Mouse (Mus musculus) liver, embryonic 13.5 days (tissue): ENCODE data around the gene Mta3. TPM values are rescaled to one million over a fixed set of nuclear protein-coding genes. Genes with fewer than 3 reads are reported as not detected.

Source experiments
- ATAC-seq: fragments of 200-750 bp; cut with Nextera tagmentation; 2 replicates; pipeline ENCODE4 v1.8.0; 2017; ENCODE audit warnings: low read depth, mild to moderate bottlenecking, moderate number of reproducible peaks, moderate library complexity
- DNase-seq: peaks from one replicate; pipeline ENCODE4 v3.0.0; 2022
- H3K27ac ChIP-seq: fragments of 300-500 bp; sonication (generic); 2 replicates; pipeline ENCODE4 v1.5.1; 2015; ENCODE audit warnings: moderate library complexity, mild to moderate bottlenecking, inconsistent platforms
- H3K27me3 ChIP-seq: fragments of 300-500 bp; sonication (generic); 2 replicates; pipeline ENCODE4 v1.6.1; 2015; ENCODE audit warnings: mild to moderate bottlenecking, inconsistent platforms
- H3K36me3 ChIP-seq: fragments of 300-500 bp; sonication (generic); 2 replicates; pipeline ENCODE4 v1.6.1; 2015; ENCODE audit warnings: mild to moderate bottlenecking, inconsistent platforms
- H3K4me1 ChIP-seq: fragments of 300-500 bp; sonication (generic); replicated peaks from 2 replicates; pipeline ENCODE4 v1.6.1; 2015; ENCODE audit warnings: inconsistent platforms
- H3K4me2 ChIP-seq: fragments of 300-500 bp; sonication (generic); 2 replicates; pipeline ENCODE4 v1.6.1; 2015; ENCODE audit warnings: inconsistent platforms, mild to moderate bottlenecking, moderate library complexity
- H3K4me3 ChIP-seq: fragments of 300-500 bp; sonication (generic); replicated peaks from 2 replicates; pipeline ENCODE4 v1.5.1; 2015; ENCODE audit warnings: mild to moderate bottlenecking, inconsistent platforms
- H3K9ac ChIP-seq: fragments of 300-500 bp; sonication (generic); 2 replicates; pipeline ENCODE4 v1.6.1; 2015; ENCODE audit warnings: mild to moderate bottlenecking, inconsistent platforms
- H3K9me3 ChIP-seq: fragments of 300-500 bp; sonication (generic); replicated peaks from 2 replicates; pipeline ENCODE4 v1.6.1; 2016; ENCODE audit warnings: inconsistent platforms
- WGBS: fragments of 180-500 bp; shearing (Covaris S2); methylation state at CpG from one replicate; pipeline ENCODE4 v1.1.7; 2015; ENCODE audit not compliant: insufficient replicate concordance; 5-methylcytosine and 5-hydroxymethylcytosine counted together
- polyA plus RNA-seq: library from polyadenylated mRNA; unstranded; fragments of >200 nt; fragmentation: Nextera tagmentation; extraction: Ambion mirVana; gene quantifications from 2 replicates; pipeline ENCODE4 v1.2.1, GENCODE M21; 2015

The Mta3 gene
- polyA plus RNA-seq, 1 experiment from 2014 or later, result 44.1 TPM

GRCm38 (mm10) chr17:83691379-83691778 is 14.6 kb upstream of the Mta3 start:
- H3K9ac ChIP-seq, result peak overlapping the region; percentile 50
- no peaks in the 10 kb centered on the region for H3K27me3 ChIP-seq
- DNase-seq (peak; percentile 55), ATAC-seq (peak; percentile 89)
- 24% methylated on average over 4 of the region's 4 CpGs for WGBS
- peak overlapping the region; percentile 19; the same call in 1 of the 2 replicates for H3K4me2 ChIP-seq
- no peak overlapping the region for H3K4me3 ChIP-seq
- peak overlapping the region; percentile 71 for H3K27ac ChIP-seq
- no peaks in the 10 kb centered on the region for H3K36me3 ChIP-seq
- H3K9me3 ChIP-seq, result 0 out of 2 replicates have a peak, but pooled peaks cover 3% of the 10 kb centered on the region
- peaks cover 46% of the 10 kb centered on the region for H3K4me1 ChIP-seq

- DNase-seq (no peak), ATAC-seq (no peak)
- no peaks in the 10 kb centered on the region for H3K9me3 ChIP-seq
- H3K4me2 ChIP-seq, result no peak overlapping the region
- H3K9ac ChIP-seq, result no peak overlapping the region
- H3K4me3 ChIP-seq, result no peak overlapping the region
- peaks cover 49% of the 10 kb centered on the region for H3K4me1 ChIP-seq
- H3K36me3 ChIP-seq, result no peaks in the 10 kb centered on the region
- WGBS, result 77% methylated on average over 9 of the region's 9 CpGs
- H3K27ac ChIP-seq, result no peak overlapping the region
- no peaks in the 10 kb centered on the region for H3K27me3 ChIP-seq
These were observed 12.0 kb upstream of the Mta3 start for GRCm38 (mm10) chr17:83693941-83694340.

- WGBS, result 38% methylated on average over 2 of the region's 2 CpGs
These were observed 10.2 kb upstream of the Mta3 start for GRCm38 (mm10) chr17:83695785-83696184.

GRCm38 (mm10) chr17:83699062-83699724 is 6.8 kb upstream of the Mta3 start:
- ATAC-seq, result 0 out of 2 replicates have a peak, but pooled peaks have one; percentile 23
- no peak overlapping the region for H3K4me2 ChIP-seq
- 33% methylated on average over 8 of the region's 8 CpGs for WGBS

More at GRCm38 (mm10) chr17:83695785-83696184, 10.2 kb upstream of the Mta3 start:
- Histone ChIP-seq H3K27me3 (no peaks in the 10 kb centered on the region), H3K9ac (no peak overlapping the region), H3K36me3 (no peaks in the 10 kb centered on the region), H3K4me1 (peaks cover 43% of the 10 kb centered on the region), H3K9me3 (no peaks in the 10 kb centered on the region), H3K27ac (no peak overlapping the region), H3K4me3 (no peak overlapping the region), H3K4me2 (no peak overlapping the region)
- ATAC-seq (no peak), DNase-seq (no peak)

DNA sequence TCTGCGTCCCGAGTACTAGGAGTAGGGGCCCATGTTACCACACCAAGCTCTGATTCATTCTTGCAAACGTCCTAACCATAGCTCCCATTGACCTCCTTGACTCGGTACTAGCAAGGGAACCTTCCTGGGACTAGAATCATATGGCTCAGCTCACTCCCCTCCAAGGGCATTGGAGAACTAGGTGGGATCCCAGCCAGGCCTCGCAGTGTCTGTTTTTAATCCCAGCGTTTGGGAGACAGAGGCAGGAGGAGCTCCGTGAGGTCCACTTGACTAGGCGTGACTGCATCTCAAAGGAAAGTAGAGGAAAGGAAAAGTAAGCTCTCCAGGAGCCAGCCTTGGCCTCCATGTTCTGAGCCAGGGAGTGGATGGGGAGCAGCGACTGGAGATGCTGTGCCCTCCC is 5.8 kb upstream of the Mta3 start:
- DNase-seq, result no peak
- no peaks in the 10 kb centered on the region for H3K9me3 ChIP-seq
- H3K4me3 ChIP-seq, result no peak overlapping the region
- H3K4me1 ChIP-seq, result peaks cover 53% of the 10 kb centered on the region
- WGBS, result 79% methylated on average over 9 of the region's 9 CpGs
- no peak for ATAC-seq
- H3K27me3 ChIP-seq, result no peaks in the 10 kb centered on the region
- H3K27ac ChIP-seq, result no peak overlapping the region
- H3K4me2 ChIP-seq, result no peak overlapping the region
- H3K9ac ChIP-seq, result no peak overlapping the region
- no peaks in the 10 kb centered on the region for H3K36me3 ChIP-seq

More at GRCm38 (mm10) chr17:83699062-83699724, 6.8 kb upstream of the Mta3 start:
- Histone ChIP-seq H3K4me3 (no peak overlapping the region), H3K9ac (no peak overlapping the region), H3K27ac (peak overlapping the region; percentile 3; the same call in 1 of the 2 replicates), H3K4me1 (peaks cover 50% of the 10 kb centered on the region), H3K36me3 (no peaks in the 10 kb centered on the region), H3K9me3 (no peaks in the 10 kb centered on the region), H3K27me3 (no peaks in the 10 kb centered on the region)
- DNase-seq, result no peak

GRCm38 (mm10) chr17:83704469-83704868 is 1.5 kb upstream of the Mta3 start:
- H3K9me3 ChIP-seq, result no peaks in the 10 kb centered on the region
- peaks cover 71% of the 10 kb centered on the region for H3K4me1 ChIP-seq
- DNase-seq (no peak), ATAC-seq (no peak)
- H3K4me3 ChIP-seq, result peak overlapping the region; percentile 23; the same call in 1 of the 2 replicates
- peaks cover 7% of the 10 kb centered on the region; the same call in 1 of the 2 replicates for H3K36me3 ChIP-seq
- WGBS, result 81% methylated on average over 5 of the region's 5 CpGs
- peak overlapping the region; percentile 100 for H3K9ac ChIP-seq
- no peaks in the 10 kb centered on the region for H3K27me3 ChIP-seq
- peak overlapping the region; percentile 99 for H3K27ac ChIP-seq
- peak overlapping the region; percentile 97 for H3K4me2 ChIP-seq

DNA sequence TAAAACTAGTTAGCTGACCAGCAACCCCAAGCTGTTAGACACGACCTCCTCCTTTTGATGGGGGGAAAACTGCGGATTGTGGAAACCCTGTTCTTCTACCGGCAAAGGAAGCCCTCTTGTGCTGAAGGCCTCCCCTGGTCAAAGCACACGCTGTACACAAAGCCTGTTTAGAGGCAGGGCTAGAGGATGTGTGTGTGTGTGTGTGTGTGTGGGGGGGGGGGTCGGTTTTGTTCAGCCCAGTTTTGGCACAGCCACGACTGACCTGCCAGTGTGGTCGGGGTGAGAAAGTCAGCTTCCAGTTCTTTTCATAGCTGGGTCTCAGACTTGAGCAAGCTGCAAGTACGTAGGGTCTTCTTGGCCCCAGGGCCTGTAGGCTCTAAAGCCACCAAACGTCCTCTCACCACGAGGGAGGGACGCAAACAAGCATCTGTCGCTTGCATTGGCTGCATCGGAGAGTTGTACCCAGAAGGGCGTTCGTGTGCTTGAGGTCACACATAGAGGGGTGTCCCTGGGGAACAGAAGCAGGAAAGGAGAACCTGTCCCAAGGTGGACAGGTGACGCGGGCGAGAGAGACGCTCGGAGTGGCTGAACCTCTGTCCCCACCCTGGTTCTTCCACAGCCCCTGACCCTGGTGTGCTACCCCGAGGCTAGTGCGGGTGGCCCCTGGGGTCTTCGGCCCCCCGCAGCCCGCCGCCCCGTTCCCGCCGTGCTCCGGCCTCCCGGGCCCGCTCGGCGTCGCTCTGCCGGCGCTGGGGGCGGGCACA is 429 bp upstream of the Mta3 start:
- no peaks in the 10 kb centered on the region for H3K27me3 ChIP-seq
- peaks cover 17% of the 10 kb centered on the region for H3K36me3 ChIP-seq
- ATAC-seq, result peak; percentile 78
- peak overlapping the region; percentile 100 for H3K9ac ChIP-seq
- 2% methylated on average over 38 of the region's 38 CpGs for WGBS
- peak overlapping the region; percentile 97 for H3K4me3 ChIP-seq
- H3K9me3 ChIP-seq, result no peaks in the 10 kb centered on the region
- peak; percentile 62 for DNase-seq
- peaks cover 72% of the 10 kb centered on the region for H3K4me1 ChIP-seq
- H3K27ac ChIP-seq, result peak overlapping the region; percentile 99
- peak overlapping the region; percentile 97 for H3K4me2 ChIP-seq

DNA sequence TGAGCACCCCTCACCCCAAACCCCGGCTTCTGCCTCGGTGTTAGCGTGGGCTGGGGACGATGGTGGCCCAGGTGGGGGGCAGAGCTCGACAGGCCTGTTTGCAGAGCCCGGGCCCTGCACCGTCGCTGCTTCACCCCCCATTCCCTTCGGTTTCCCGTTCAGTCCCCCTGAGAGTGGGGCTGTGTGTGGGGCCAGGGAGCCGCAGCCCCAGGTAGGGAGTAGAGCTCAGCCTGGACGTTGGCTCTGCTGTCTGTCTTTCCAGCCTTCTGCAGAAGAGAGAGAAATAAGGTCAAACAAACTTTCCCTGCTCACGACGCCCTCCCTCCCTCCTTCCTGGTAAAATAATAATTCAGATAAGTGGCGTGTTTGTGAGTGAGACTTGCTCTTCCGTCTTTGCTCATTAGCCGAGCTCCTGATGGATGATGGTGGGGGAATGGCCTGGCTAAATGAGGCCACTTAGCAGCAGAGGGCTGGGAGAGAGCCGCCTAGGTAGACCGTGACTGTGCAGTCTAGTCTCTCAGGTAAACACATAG is 697 bp downstream of the Mta3 start:
- ATAC-seq, result peak; percentile 80

GRCm38 (mm10) chr17:83707372-83707771 is 1.4 kb downstream of the Mta3 start:
- Histone ChIP-seq H3K27me3 (no peaks in the 10 kb centered on the region), H3K4me2 (peak overlapping the region; percentile 97), H3K4me1 (peaks cover 63% of the 10 kb centered on the region), H3K36me3 (peaks cover 35% of the 10 kb centered on the region), H3K27ac (peak overlapping the region; percentile 99), H3K9ac (peak overlapping the region; percentile 100), H3K9me3 (no peaks in the 10 kb centered on the region), H3K4me3 (peak overlapping the region; percentile 97)
- DNase-seq (no peak), ATAC-seq (peak; percentile 24; the same call in 1 of the 2 replicates)
- WGBS, result 47% methylated on average over 4 of the region's 4 CpGs

More for the DNA sequence above, 697 bp downstream of the Mta3 start:
- Histone ChIP-seq H3K27me3 (no peaks in the 10 kb centered on the region), H3K36me3 (peaks cover 28% of the 10 kb centered on the region), H3K9ac (peak overlapping the region; percentile 100), H3K4me1 (peaks cover 69% of the 10 kb centered on the region), H3K4me2 (peak overlapping the region; percentile 97), H3K27ac (peak overlapping the region; percentile 99), H3K9me3 (no peaks in the 10 kb centered on the region), H3K4me3 (peak overlapping the region; percentile 97)
- WGBS, result under 1% methylated on average over 19 of the region's 19 CpGs
- DNase-seq, result peak; percentile 50

DNA sequence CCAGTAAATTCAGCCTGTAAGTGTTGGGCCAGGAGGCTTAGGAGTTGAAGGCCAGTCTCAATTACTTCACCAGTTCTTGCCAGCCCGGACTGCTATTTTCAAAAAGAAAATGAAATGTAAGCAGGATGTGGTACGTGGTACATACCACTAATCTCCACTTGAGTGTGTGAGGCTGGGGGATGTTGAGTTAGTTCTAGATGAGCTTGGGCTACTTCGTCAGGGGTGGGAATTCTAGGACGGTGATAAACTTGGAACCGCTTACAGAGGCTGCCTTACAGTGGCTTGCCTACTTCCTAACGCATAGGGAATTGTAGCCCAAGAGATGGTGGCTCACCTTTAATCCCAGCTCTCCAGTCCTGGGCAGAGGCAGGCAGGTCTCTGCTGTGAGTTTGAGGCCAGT is 1.9 kb downstream of the Mta3 start:
- Histone ChIP-seq H3K4me1 (peaks cover 59% of the 10 kb centered on the region), H3K36me3 (peaks cover 40% of the 10 kb centered on the region), H3K9me3 (no peaks in the 10 kb centered on the region), H3K4me3 (peak overlapping the region; percentile 97), H3K27ac (peak overlapping the region; percentile 99), H3K9ac (peak overlapping the region; percentile 100), H3K4me2 (peak overlapping the region; percentile 97), H3K27me3 (no peaks in the 10 kb centered on the region)
- 65% methylated on average over 6 of the region's 6 CpGs for WGBS
- DNase-seq (no peak), ATAC-seq (no peak)

DNA sequence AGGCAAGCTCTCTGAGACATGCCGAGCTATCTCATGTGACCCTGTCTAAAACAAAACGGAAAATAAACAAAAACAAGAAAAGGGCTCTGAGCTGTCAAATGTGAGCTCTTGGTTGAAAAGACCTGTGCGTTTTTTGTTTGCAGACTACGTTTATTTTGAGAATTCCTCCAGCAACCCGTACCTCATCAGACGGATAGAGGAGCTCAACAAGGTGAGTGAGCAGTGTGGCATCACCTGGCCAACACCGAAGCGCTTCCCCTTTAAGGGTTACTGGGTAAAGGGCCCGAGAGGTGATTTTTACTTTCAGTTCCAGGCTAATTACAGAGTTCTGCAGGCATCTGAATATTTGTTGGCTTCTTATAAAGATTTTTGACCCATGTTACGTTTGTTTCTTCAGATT is 2.3 kb downstream of the Mta3 start:
- 81% methylated on average over 10 of the region's 10 CpGs for WGBS
- H3K4me3 ChIP-seq, result peak overlapping the region; percentile 97; the same call in 1 of the 2 replicates
- peak overlapping the region; percentile 99 for H3K27ac ChIP-seq
- peak overlapping the region; percentile 100 for H3K9ac ChIP-seq
- ATAC-seq, result no peak
- H3K4me1 ChIP-seq, result peaks cover 55% of the 10 kb centered on the region
- H3K4me2 ChIP-seq, result peak overlapping the region; percentile 97
- DNase-seq, result no peak
- no peaks in the 10 kb centered on the region for H3K9me3 ChIP-seq
- H3K36me3 ChIP-seq, result peaks cover 41% of the 10 kb centered on the region
- no peaks in the 10 kb centered on the region for H3K27me3 ChIP-seq
